Mouse (Mus musculus): Measurements from ENCODE around the gene 1810009A15Rik. TPM values are rescaled to one million over a fixed set of nuclear protein-coding genes. Genes with fewer than 3 reads are reported as not detected.

1810009A15Rik gene
- polyA plus RNA-seq, 1 experiment from 2014 or later, result 69.6 TPM

- ChIA-PET CTCF (no interaction called here), POLR2A (interaction anchor here (0.6 to 1.7 kb wide), 5 partner anchors 8 to 1331 kb away, joined by 3 to 7 read pairs (median 3); partner anchors contain the start of gene Tmem258)
- in situ Hi-C loops (cut with MboI; ENCODE audit: low pct_unique_long_range_greater_than_20kb), result loop anchor here (25.0 kb wide), 1 partner anchor 565 kb away; no protein-coding TSS in a partner anchor
- ATAC-seq, result no peak
- TF ChIP-seq CTCF (IDR thresholded peaks at IDR 0.05), result no peak
- no peaks in the 10 kb centered on the region for H3K27me3 ChIP-seq
- DNase-seq (ENCODE audit: low read depth, low spot score), result no peak
Measured at GRCm38 (mm10) chr19:8872266-8872840, 16.3 kb upstream of the 1810009A15Rik start.

GRCm38 (mm10) chr19:8875031-8875430 lies 13.6 kb upstream of the 1810009A15Rik start:
- CTCF ChIA-PET, result interaction anchor here (1.1 to 3.1 kb wide), 2 partner anchors 11 to 13 kb away, joined by 4 to 8 read pairs; partner anchors contain the start of genes 1810009A15Rik and Gm49416
- in situ Hi-C loops (cut with MboI; ENCODE audit: low pct_unique_long_range_greater_than_20kb), result no loop called here
- TF ChIP-seq CTCF (IDR thresholded peaks at IDR 0.05), result no peak
- POLR2A ChIA-PET, result interaction anchor here (1.2 to 1.4 kb wide), 2 partner anchors 14 to 19 kb away, joined by 3 to 4 read pairs; partner anchors contain the start of genes 1810009A15Rik and Gm49416
- H3K27me3 ChIP-seq, result no peaks in the 10 kb centered on the region
- ATAC-seq (no peak), DNase-seq (ENCODE audit: low read depth, low spot score) (no peak)

GRCm38 (mm10) chr19:8880311-8881033 lies 8.2 kb upstream of the 1810009A15Rik start, which contains the start of gene Uqcc3:
Uqcc3 (minus strand) TSS chr19:8880923.
- ChIA-PET POLR2A (interaction anchor here (0.6 to 2.1 kb wide), 6 partner anchors 8 to 66 kb away, joined by 3 to 7 read pairs (median 4); partner anchors contain the start of genes 1810009A15Rik, Eml3, Gm49416 and Ints5), CTCF (interaction anchor here (0.8 to 1.3 kb wide), 4 partner anchors 8 to 230 kb away, joined by 3 to 5 read pairs (median 3); partner anchors contain the start of genes 1810009A15Rik and Gm49416)
- ATAC-seq, result peak; percentile 88
- H3K27me3 ChIP-seq, result no peaks in the 10 kb centered on the region
- TF ChIP-seq CTCF (IDR thresholded peaks at IDR 0.05), result no peak
- peak; percentile 43 for DNase-seq (ENCODE audit: low read depth, low spot score)
- in situ Hi-C loops (cut with MboI; ENCODE audit: low pct_unique_long_range_greater_than_20kb), result no loop called here

GRCm38 (mm10) chr19:8881034-8881392 lies 7.6 kb upstream of the 1810009A15Rik start:
- TF ChIP-seq CTCF (IDR thresholded peaks at IDR 0.05), result no peak
- no peak for DNase-seq (ENCODE audit: low read depth, low spot score)
- in situ Hi-C loops (cut with MboI; ENCODE audit: low pct_unique_long_range_greater_than_20kb), result no loop called here
- no peaks in the 10 kb centered on the region for H3K27me3 ChIP-seq
- no peak for ATAC-seq
- ChIA-PET CTCF (interaction anchor here (0.7 to 1.3 kb wide), 3 partner anchors 12 to 229 kb away, joined by 3 to 5 read pairs (median 3); partner anchors contain the start of gene Ints5), POLR2A (interaction anchor here (0.6 to 2.1 kb wide), 6 partner anchors 10 to 85 kb away, joined by 3 to 6 read pairs (median 3); partner anchors contain the start of genes Eml3, Ints5 and Ubxn1)

- ChIA-PET POLR2A (no interaction called here), CTCF (no interaction called here)
- no peak for TF ChIP-seq CTCF (IDR thresholded peaks at IDR 0.05)
- DNase-seq (ENCODE audit: low read depth, low spot score), result no peak
- ATAC-seq, result no peak
- in situ Hi-C loops (cut with MboI; ENCODE audit: low pct_unique_long_range_greater_than_20kb), result no loop called here
- H3K27me3 ChIP-seq, result no peaks in the 10 kb centered on the region
Measured at GRCm38 (mm10) chr19:8883616-8884015, 5.0 kb upstream of the 1810009A15Rik start, which contains the start of the genes Lbhd1 and Gm49403. Lbhd1 (plus strand) TSS chr19:8883732. Gm49403 (plus strand) TSS chr19:8883930.

GRCm38 (mm10) chr19:8886916-8887584 lies 1.6 kb upstream of the 1810009A15Rik start:
- ATAC-seq (no peak), DNase-seq (ENCODE audit: low read depth, low spot score) (no peak)
- H3K27me3 ChIP-seq, result no peaks in the 10 kb centered on the region
- ChIA-PET CTCF (interaction anchor here (1.2 to 1.9 kb wide), 5 partner anchors 12 to 54 kb away, joined by 3 to 5 read pairs (median 3); partner anchors contain the start of gene Mta2), POLR2A (no interaction called here)
- TF ChIP-seq CTCF (IDR thresholded peaks at IDR 0.05), result no peak
- in situ Hi-C loops (cut with MboI; ENCODE audit: low pct_unique_long_range_greater_than_20kb), result no loop called here

GRCm38 (mm10) chr19:8887585-8888463 lies 829 bp upstream of the 1810009A15Rik start:
- in situ Hi-C loops (cut with MboI; ENCODE audit: low pct_unique_long_range_greater_than_20kb), result no loop called here
- DNase-seq (ENCODE audit: low read depth, low spot score) (no peak), ATAC-seq (no peak)
- ChIA-PET CTCF (interaction anchor here (1.2 to 1.9 kb wide), 6 partner anchors 8 to 54 kb away, joined by 3 to 5 read pairs (median 3); partner anchors contain the start of gene Mta2), POLR2A (interaction anchor here (0.6 to 2.0 kb wide), 5 partner anchors 8 to 222 kb away, joined by 3 to 5 read pairs (median 3); partner anchors contain the start of gene Ubxn1)
- no peak for TF ChIP-seq CTCF (IDR thresholded peaks at IDR 0.05)
- no peaks in the 10 kb centered on the region for H3K27me3 ChIP-seq

GRCm38 (mm10) chr19:8892829-8893766 lies 4.4 kb downstream of the 1810009A15Rik start, which contains the start of gene Ints5:
Ints5 (plus strand) TSS chr19:8893005.
- CTCF ChIA-PET, result interaction anchor here (1.0 to 1.1 kb wide), 3 partner anchors 12 to 48 kb away, joined by 3 to 4 read pairs (median 3); no protein-coding TSS in a partner anchor
- ATAC-seq, result peak; percentile 9
- H3K27me3 ChIP-seq, result no peaks in the 10 kb centered on the region
- no peak for TF ChIP-seq CTCF (IDR thresholded peaks at IDR 0.05)
- DNase-seq (ENCODE audit: low read depth, low spot score), result peak; percentile 49
- POLR2A ChIA-PET, result interaction anchor here (0.6 to 2.0 kb wide), 4 partner anchors 8 to 52 kb away, joined by 3 to 6 read pairs (median 4); partner anchors contain the start of gene Uqcc3
- in situ Hi-C loops (cut with MboI; ENCODE audit: low pct_unique_long_range_greater_than_20kb), result no loop called here
